Mouse (Mus musculus): ENCODE data around the gene Ptrhd1.

DNA sequence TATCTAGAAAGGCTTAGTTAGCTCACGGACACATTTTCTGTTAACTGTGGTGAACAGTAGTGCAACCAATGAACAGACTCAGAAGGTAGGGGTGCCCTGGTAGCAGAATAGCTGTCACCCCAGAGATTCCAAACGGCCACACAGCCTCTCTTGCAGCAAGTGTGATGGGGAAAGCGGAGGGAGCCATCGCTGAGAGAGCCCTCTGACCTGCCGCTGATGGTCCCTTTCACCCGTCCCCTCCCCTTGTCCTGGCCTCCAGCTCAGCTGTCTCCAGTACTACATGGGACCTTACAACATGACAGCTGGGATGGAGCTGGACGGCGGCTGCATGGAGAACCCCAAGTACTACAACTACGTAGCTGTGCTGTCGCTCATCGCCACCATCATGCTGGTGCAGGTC is 27.7 kb upstream of the Ptrhd1 start:
- TF ChIP-seq CTCF (IDR thresholded peaks at IDR 0.05; ENCODE audit: low read depth) (no peak), EP300 (optimal IDR thresholded peaks at IDR 0.05) (no peak)
